Mouse (Mus musculus) hematopoietic stem cell, adult 5-6 weeks (primary cell): ENCODE measurements at regions not wholly inside any gene's neighbourhood (a gene's known extent, or its start where the extent isn't known, plus 50 kb on each side); places are given as distances from the start of the nearest gene placed in this dataset.

Experiments used
- ATAC-seq, 2 experiments: fragments of 125-278 bp in 1 of 2; replicated peaks in 1 of 2; 2 replicates each; pipeline ENCODE4 v1.8.0; 2016 to 2017; ENCODE audit warnings: inconsistent platforms in 2 of 2, mild to moderate bottlenecking in 2 of 2, moderate number of reproducible peaks in 2 of 2, low read depth in 1 of 2, moderate TSS enrichment in 1 of 2; ENCODE audit not compliant: low FRiP score in 2 of 2, poor library complexity in 2 of 2, severe bottlenecking in 2 of 2, insufficient read depth in 1 of 2, low TSS enrichment in 1 of 2

- ATAC-seq, result no peak
These were observed 157.8 kb upstream of the Zbtb20 start for GRCm38 (mm10) chr16:42717828-42718412.

GRCm38 (mm10) chr16:42717075-42717827 is 158.4 kb upstream of the Zbtb20 start:
- no peak for ATAC-seq

GRCm38 (mm10) chr16:42702676-42703075 is 173.0 kb upstream of the Zbtb20 start:
- ATAC-seq, result no peak

- no peak for ATAC-seq
These were observed 194.5 kb upstream of the Zbtb20 start for GRCm38 (mm10) chr16:42681196-42681595.

GRCm38 (mm10) chr16:42677211-42677610 is 198.5 kb upstream of the Zbtb20 start:
- ATAC-seq, result no peak

GRCm38 (mm10) chr16:42676406-42677075 is 199.1 kb upstream of the Zbtb20 start:
- ATAC-seq, result peak; percentile 39 to 46; a peak in 2 of 4 replicates

GRCm38 (mm10) chr16:42675031-42675430 is 200.7 kb upstream of the Zbtb20 start:
- ATAC-seq, result no peak

GRCm38 (mm10) chr16:42666601-42667000 is 209.1 kb upstream of the Zbtb20 start:
- ATAC-seq, result no peak

GRCm38 (mm10) chr16:42651904-42652732 is 223.6 kb upstream of the Zbtb20 start:
- ATAC-seq, result no peak

- no peak for ATAC-seq
These were observed 225.9 kb upstream of the Zbtb20 start for GRCm38 (mm10) chr16:42649767-42650166.

- no peak for ATAC-seq
These were observed 227.0 kb upstream of the Zbtb20 start for GRCm38 (mm10) chr16:42648531-42649142.

- no peak for ATAC-seq
These were observed 227.9 kb upstream of the Zbtb20 start for GRCm38 (mm10) chr16:42647762-42648161.

- ATAC-seq, result no peak
These were observed 239.9 kb upstream of the Zbtb20 start for GRCm38 (mm10) chr16:42635766-42636165.

GRCm38 (mm10) chr16:42627675-42628074 is 248.0 kb upstream of the Zbtb20 start:
- ATAC-seq, result no peak

GRCm38 (mm10) chr16:42615920-42616319 is 259.8 kb upstream of the Zbtb20 start:
- no peak for ATAC-seq

- no peak for ATAC-seq
These were observed 263.7 kb upstream of the Zbtb20 start for GRCm38 (mm10) chr16:42612011-42612410.

- peak in 1 of 2 experiments; percentile 21; a peak in 1 of 4 replicates for ATAC-seq
These were observed 267.3 kb upstream of the Zbtb20 start for GRCm38 (mm10) chr16:42608336-42608735.
